Mouse (Mus musculus) fibroblast of lung, adult 2 months (primary cell): ENCODE results near the gene Tph2.

Experiments used
- DNase-seq: peaks from one replicate; pipeline ENCODE4 v3.0.0-alpha.2; 2011; ENCODE audit warnings: low read depth

Gene Tph2

GRCm38 (mm10) chr10:115137016-115137415 is 47.8 kb downstream of the Tph2 start:
- peak; percentile 44 for DNase-seq

GRCm38 (mm10) chr10:115127907-115128306 is 56.9 kb downstream of the Tph2 start:
- no peak for DNase-seq

GRCm38 (mm10) chr10:115125550-115125949 is 59.3 kb downstream of the Tph2 start:
- DNase-seq: no peak

GRCm38 (mm10) chr10:115125027-115125426 is 59.8 kb downstream of the Tph2 start:
- no peak for DNase-seq

GRCm38 (mm10) chr10:115107666-115108540 is 76.9 kb downstream of the Tph2 start:
- DNase-seq: no peak

GRCm38 (mm10) chr10:115104175-115104574 is 80.6 kb downstream of the Tph2 start:
- DNase-seq: peak; percentile 66

GRCm38 (mm10) chr10:115099890-115100580 is 84.8 kb downstream of the Tph2 start:
- DNase-seq: peak; percentile 87

GRCm38 (mm10) chr10:115097163-115097562 is 87.7 kb downstream of the Tph2 start:
- DNase-seq: no peak

- no peak for DNase-seq
These were observed 88.6 kb downstream of the Tph2 start for GRCm38 (mm10) chr10:115096191-115096590.

- DNase-seq: no peak
These were observed 106.6 kb downstream of the Tph2 start for GRCm38 (mm10) chr10:115078232-115078631.

GRCm38 (mm10) chr10:115069123-115069911 is 115.5 kb downstream of the Tph2 start:
- no peak for DNase-seq

- no peak for DNase-seq
These were observed 120.9 kb downstream of the Tph2 start for GRCm38 (mm10) chr10:115063936-115064335.

- DNase-seq: no peak
These were observed 123.3 kb downstream of the Tph2 start for GRCm38 (mm10) chr10:115061498-115061897.

- no peak for DNase-seq
These were observed 124.1 kb downstream of the Tph2 start for GRCm38 (mm10) chr10:115060759-115061158.

GRCm38 (mm10) chr10:115051602-115052001 is 133.2 kb downstream of the Tph2 start:
- DNase-seq: no peak

- DNase-seq: no peak
These were observed 134.1 kb downstream of the Tph2 start for GRCm38 (mm10) chr10:115050674-115051073.

GRCm38 (mm10) chr10:115050178-115050577 is 134.6 kb downstream of the Tph2 start:
- no peak for DNase-seq

- no peak for DNase-seq
These were observed 136.3 kb downstream of the Tph2 start for GRCm38 (mm10) chr10:115048565-115048964.

- DNase-seq: no peak
These were observed 149.1 kb downstream of the Tph2 start for GRCm38 (mm10) chr10:115035748-115036147.
